Mouse (Mus musculus) hindlimb bud, embryonic 11.5 days (tissue): ENCODE data around the gene 4921524J17Rik.

ENCODE experiments used
- DNase-seq: peaks from one replicate; pipeline ENCODE4 v3.0.0-alpha.2; 2012; ENCODE audit warnings: low read depth, low spot score; ENCODE audit errors: extremely low spot score

The 4921524J17Rik gene

DNA sequence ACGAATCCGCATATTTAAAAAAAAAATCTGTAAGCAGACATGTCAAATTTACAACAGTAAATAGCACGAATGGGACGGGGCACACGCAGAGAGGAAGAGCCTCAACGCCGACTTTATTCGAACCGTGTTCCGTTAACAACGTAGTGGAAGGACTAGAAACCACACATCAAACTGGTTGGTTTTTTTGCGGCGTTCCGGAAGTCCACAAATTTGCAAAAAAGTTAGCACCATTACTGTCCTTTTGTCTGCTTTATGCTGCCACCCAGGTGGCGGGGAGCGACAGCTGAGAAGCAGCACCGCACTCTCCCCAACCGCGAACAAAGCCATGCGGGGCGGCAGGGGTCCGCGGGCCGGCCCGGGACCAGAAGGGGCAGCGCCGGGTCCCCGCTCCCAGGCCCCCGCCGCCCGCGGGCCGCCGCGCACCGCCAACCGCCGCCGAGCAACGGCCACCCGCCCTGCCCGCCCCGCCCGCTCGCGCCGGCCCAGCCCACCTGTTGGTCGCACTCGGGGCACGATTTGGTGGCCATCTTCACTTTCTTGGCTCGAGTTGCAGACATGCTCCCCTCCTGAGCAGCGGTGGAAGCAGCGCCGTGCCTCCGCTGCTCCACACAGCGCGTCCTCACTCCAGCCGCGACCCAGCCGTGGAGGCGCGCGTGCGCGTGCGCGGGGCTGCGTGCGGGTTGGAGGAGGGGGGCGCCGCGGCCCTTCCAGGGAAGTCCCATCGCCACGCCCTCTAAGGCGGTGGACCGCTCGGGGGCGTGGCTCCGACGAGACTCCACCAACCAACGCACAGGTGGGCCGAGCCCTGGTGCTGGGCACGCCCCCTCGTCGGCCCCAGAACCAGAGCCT, at the start of gene 4921524J17Rik:
TSS of gene 4921524J17Rik (minus strand) at position 666 of the 849 bp plus-strand sequence.
- peak; percentile 86 for DNase-seq

DNA sequence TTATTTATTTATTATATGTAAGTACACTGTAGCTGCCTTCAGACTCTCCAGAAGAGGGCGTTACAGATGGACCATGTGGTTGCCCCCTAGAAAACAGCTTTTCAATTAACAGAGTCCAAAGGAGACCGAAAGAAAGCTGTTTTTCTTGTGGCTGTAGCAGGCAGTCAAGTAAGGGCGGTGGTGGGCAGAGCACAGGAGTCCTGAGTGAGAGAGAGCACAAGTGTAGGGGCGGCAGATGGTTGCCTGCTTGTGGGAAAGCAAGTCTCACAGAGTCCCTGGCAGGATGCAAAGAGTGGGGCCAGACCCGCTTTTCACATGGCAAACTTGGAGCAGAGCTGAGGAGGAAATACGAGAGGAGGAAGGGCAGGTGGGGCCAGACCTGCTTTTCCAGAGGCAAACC, 49.8 kb upstream of the 4921524J17Rik start:
- no peak for DNase-seq

DNA sequence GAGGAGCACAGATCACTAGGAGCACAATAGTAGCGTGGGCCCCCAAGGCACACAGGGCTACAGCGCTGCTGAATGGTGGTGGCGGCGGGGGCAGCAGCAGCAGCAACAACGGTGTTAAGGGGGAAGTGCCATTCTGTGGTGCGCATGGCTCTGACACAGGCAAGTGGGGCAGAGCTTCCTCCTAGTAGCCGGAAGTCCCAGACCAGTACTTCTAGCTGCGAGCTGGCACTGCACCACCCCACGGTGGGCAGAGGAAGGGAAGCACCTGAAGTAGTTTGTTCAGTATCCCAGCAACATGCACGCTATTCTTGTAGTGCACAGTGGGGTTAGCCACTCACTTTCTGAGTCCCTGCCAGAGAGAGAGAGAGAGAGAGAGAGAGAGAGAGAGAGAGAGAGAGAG, 49.3 kb upstream of the 4921524J17Rik start:
- no peak for DNase-seq

DNA sequence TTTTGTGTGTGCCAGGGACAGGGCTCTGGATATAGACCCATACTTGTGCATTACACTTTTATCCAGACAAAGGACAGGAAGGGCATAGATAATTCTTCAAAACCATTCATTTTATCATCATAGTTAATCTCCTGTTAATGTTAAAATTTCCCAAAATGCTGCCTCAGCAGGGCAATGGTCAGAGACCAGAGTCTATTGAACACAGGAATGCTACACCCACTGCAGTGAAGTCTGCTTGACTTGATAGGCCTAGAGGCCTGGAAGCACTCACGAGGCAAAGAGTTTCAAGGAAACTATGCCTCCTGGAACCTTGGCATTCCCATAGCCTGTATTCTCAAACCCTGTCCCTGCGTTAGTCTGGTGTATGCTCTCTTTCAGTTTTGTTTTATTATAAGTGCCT, 47.1 kb upstream of the 4921524J17Rik start:
- no peak for DNase-seq

DNA sequence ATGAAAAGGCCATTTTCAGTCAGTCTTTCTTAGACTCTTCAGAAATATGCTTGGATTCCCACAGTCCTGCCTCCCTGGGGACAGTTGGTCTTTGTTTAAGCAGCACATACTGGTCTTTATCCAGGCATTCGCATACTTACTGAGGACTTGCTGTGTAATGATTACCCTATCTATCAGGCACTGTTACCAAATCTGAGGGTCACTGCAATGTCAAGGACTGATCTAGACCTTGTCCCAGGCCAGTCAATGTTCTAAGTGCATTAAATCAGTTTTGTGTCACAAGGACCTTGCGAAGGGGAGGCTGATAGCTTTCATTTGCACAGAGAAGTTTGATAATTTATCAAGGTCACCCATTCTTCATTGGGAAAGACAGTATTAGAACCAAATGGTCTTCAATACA, 45.8 kb upstream of the 4921524J17Rik start:
- no peak for DNase-seq

DNA sequence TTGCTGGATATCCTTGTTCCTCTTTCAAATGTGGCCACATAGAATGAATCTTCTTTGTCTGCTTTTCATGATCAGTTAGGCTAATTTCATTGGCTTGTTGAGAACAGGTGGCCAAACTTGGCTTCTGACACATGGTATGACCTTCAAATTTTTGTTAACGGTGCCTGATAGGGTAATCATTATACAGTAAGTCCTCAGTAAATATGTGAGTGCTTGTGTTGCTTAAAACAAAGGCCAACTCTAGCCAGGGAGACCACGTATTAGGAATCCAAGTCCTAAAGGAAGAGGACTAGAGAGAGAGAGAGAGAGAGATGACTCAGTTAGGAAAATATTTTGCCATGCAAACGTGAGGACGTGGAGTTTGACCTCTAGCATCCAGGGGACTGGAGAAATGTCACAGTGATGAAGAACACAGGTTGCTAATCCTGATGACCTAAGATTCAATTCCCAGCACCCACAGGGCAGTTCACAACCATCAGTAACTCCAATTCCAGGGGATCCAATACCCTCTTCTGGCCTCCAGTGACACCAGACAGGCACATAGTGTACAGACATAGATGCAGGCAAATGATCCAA, 44.4 kb upstream of the 4921524J17Rik start:
- no peak for DNase-seq

DNA sequence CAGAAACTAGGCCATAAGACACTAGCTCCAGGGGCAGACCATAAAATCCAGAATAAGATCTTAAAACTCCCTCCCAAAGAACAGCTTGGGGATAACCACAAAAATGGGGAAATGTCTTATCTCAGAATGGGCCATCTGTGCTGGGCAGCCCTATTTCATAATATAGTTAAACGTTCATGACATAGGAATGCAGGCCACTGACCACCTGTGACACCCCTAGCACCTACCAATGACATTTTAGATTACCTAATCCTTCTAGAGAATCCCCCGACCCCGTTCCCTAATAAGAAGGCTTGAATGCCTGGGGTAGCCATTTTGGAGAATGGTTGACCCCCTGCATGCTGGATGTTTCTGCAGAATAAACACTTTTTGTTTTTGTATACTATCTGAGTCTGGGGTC, 42.3 kb upstream of the 4921524J17Rik start:
- DNase-seq = no peak

DNA sequence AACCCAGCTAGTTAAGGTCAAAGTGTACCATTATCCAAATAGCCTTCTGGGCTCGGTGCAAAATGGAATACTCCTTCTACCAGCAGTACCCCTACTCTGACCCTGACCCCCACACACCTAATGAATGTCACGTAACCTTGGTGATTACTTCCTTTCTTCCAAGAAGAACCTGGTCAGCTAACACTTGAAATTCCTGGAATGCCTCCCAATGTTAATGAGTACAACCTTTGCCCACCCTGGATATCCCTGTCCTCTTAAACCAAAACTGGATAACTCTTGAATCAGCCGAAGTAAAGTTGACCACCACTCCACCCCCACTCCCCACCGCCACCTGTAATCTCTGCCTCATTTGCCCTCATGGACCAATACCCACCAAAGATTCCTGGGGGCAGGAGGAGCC, 40.6 kb upstream of the 4921524J17Rik start:
- DNase-seq = no peak

DNA sequence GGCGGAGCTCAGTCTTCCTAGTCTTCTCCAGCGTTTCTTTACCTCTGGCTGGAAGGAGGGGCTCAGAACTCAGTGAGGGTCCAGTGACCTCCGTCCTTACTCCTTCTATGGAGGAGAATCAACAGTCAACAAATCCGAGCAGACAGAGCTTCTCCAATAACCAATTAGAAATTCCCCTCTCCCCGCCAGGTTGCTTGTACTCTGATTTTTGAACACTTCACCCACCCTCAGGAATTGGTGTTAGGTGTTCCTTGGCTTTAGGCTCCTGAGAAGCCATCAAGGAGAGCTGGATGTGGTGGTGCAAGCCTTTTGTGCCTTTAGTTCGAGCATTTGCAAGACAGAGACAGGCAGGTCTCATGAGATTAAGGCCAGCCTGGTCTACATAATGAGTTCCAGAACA, 40.2 kb upstream of the 4921524J17Rik start:
- no peak for DNase-seq

DNA sequence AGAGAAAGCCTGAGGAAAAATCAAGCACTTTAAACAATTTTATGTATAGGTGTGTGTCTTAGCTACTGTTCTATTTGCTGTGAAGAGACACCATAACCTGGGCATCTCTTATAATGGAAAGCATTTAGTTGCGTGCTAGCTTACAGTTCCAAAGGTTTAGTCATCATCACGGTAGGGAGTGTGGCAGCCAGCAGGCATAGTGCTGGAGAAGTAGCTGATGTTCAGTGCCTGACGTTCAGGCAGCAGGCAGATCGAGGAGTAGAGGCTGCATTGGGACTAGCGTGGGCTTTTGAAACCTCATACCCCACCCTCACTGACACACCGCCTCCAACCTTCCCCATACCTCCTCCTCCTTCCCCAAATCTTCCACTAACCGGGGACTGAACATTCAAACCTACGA, 38.1 kb upstream of the 4921524J17Rik start:
- DNase-seq = no peak

DNA sequence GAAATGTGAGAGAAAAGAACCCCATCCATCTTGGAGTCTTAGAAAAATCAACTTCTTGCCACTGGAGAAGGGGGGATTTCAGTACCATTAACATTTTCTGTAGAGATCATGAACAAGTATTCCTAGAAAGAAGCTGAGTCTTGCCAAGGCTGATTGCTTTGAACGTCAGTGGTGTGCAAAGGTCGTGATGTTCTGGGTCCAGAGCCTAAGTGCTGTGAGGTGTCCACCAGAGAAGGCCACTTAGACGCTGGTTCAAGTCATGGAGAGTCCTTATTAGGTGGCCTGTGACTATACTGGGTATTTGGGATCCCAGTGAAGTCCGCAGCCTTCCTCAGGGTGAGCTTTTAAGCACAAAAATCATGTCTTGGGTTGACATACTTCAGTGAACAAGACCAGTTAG, 33.4 kb upstream of the 4921524J17Rik start:
- no peak for DNase-seq

DNA sequence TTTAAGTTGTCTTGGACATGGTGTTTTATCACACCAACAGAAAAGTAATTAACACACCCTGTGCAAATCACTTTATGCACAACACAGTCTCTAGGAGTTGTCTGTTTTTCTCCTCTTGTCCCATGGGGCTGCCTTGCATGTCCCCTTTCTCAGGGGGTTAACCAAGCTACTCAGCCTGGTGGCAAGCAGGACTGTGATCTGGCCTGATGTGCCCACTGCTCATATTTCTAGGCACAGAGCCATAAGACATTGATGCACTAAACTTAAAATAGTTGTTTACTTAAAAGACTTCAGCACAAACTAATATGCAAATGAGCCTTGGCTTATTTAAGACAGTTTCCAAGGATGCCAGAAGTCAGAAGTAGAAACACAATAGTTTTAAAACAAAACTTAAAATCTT, 31.7 kb upstream of the 4921524J17Rik start:
- no peak for DNase-seq

DNA sequence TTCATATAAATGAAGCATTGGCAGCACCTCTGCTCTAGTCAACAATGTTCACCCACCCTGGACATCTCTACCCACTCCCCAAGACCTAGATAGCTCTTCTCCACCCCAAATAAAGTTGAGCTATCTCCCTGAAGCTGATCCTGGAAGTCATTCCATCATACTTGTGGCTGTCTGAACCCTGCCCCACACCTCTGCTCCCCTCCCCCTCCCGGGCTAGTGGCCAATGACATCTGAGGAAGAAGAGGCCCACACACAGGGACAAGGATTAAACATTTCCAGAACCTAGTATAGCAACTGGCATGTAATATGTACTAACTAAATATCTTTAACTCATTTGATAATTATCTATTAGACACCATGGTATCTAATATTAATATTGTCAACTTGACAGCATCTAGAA, 29.8 kb upstream of the 4921524J17Rik start:
- DNase-seq = no peak

DNA sequence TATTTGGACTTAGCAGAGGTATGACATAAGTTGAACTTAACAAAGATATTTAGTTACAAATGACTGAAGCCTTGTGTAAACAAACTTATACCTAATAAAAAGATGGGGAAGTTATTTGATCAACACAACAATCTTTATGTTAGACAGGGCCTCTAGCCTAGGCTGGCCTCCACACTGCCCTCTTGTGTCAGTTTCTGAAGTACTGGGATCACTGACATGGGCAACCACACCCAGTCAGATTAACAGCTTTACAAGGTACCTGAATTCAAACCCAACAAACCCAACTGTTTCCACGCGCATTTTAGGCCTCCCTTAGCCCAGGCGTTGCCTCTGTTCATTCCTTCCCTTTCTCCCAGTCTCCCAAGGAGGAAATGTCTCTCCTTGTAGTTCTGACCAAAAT, 28.7 kb upstream of the 4921524J17Rik start:
- DNase-seq = no peak

DNA sequence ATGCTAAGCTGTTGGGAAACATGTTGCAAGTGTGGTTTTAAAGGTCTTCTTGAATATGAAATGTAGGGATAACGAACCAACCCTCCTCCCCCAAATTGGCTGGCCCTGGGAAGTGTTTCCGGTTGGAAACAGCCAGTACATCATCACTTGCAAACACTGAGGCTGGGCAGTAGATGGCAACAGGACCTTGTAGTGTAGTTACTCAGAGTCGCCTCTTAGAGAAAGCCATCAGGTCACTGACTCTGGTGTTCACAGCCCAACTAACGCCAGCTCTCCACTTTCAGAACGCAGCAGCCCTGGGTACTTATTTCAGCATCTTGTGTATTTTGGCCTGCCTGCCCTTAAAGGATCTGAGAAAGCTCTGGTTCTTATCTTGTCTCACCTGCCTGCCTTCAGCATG, 28.2 kb upstream of the 4921524J17Rik start:
- DNase-seq = no peak

DNA sequence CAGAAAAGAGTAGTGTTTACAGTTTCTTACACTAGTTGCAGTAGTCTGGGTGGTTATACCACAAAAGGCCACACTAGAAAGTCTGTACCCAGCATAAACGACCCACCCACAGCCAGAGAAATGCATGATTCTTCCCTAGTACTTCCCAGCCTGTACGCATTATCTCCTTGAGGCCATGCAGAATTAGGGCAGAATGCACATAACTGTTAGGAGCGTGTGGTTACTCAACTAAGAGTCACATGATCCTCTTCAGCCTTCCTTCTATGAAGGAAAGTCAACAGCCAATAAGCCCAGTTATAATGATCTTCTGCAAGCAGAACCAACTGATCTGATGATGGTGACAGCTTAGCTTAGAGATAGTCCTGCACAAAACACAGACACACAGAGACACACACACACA, 26.9 kb upstream of the 4921524J17Rik start:
- no peak for DNase-seq

DNA sequence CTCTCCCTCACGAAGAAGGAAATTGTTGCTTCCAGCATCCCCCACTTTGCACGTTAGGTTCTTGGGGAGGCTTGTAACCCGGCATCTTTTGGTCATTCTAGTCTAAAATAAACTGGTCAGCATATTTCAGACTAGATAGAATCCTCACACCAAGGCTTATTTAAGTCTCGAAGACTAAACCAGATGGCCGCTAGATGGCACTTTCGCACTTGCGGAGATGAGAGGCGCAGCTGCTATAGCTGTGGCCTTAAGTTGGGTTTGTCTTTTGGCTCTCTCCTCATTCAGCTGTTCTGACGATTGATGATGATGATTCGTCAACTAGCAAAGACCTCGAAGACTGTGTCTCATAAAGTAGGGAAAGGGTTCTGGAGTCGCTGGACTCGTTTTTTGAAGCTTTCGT, 23.9 kb upstream of the 4921524J17Rik start:
- peak; percentile 62 for DNase-seq

DNA sequence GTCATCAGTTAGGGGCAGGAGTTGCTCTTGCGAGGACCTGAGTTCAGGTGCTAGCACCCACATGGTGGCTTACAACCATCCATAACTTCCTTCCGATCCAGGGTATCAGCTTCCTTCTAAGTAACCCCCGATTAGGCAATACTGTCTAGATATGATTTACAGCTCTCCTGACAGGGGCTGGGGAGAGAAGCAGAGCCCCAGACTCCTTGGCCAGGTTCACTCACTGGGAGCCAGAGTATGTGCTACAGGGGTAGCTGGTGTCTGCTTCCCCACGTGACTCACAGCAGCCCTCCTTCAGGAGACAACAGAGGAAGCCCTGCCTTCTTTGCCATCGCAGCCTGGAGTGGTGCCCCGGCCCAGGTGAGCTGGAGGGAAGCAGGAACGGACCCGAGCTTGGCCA, 22.1 kb upstream of the 4921524J17Rik start:
- no peak for DNase-seq

DNA sequence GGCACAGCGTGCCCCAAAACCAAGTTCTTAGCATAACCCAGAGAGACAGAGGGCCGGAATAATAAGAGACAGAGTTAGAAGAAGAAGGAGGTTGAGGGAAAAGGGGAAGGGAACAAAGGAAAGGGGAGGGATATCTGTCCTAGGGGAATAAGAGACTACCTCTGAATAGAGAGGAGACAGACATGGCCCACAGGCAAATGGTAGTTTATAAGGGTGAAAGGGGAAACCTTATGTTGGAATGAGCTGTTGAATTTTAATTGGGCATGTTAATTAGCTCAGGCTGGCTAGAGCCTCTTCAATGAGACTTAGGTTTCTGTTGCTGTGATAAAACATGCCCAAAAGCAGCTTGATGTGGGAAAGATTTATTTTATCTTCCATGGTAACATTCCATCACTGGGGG, 20.6 kb upstream of the 4921524J17Rik start:
- no peak for DNase-seq

DNA sequence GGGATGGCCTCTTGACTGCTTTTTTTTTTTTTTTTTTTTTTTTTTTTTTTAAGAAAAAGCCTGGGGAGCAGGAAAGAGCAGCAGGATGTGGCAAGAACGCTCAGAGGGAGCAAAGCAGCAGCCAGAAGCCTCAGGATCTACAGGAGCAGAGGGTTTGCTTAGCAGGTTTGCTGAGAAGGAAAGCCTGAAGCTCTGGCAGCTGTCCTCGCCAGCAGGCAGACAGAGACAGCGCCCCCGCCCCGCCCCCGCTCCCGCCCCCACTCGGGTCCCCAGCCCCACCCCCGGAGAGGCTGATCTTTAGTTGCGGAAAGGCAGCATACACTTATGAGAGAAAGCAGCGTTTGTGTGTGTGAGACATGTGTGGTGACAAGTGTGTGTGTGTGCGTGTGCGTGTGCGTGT, 19.7 kb upstream of the 4921524J17Rik start:
- no peak for DNase-seq

DNA sequence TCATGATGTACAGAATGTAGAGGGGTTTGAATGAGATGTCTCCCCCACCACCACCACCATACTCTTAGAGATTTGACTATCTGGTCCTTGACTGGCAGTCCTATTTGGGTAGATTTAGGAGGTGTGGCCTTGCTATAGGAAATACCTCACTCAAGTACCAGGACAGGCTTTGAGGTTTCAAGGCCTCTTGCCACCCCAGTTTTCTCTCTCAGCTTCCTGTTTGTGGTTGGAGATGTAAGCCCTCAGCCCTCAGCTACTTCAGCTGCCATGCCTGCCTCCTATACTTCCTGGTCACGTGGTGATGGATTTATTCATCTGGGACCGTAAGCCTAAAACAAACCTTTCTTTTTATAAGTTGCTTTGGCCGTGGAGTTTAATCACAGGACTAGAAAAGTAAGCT, 17.7 kb upstream of the 4921524J17Rik start:
- no peak for DNase-seq

DNA sequence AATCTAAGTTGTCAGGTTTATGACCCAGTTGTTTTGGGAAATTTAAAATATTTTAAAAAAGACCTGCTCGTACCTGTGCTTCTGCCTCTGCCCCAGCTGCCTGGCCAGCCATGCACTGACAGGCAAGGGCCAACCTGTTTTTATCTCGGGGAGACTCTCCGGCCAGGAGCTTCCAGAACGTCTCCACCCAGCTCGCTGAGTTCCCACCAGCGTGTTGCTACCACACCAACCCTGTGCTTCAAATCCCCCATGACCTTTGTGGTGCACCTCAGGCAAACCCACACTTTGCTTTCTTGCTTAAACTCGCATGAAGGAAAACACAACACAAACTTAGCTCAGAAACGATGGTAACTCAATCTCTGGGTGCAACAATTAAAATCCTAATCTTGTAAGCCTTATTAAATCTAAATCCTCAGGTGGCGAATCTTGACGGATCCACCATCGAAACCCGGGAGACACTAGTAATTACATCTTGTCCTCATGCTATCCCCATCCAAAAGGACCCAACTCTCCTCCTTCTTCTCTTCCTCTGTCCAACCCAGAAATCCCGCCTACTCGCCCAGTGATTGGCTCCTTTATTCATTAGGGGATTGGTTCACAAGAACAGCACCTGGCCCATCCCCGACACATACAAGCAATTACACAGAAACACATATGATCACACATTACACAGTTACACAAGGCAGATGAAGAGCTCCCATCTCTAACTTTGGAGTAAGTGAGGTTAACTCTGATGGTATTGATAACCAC, 13.5 kb upstream of the 4921524J17Rik start:
- no peak for DNase-seq
